Mouse (Mus musculus) spleen, postnatal 4 days (tissue): ENCODE data around the gene Pde2a.
A peak's percentile ranks its signal among the peaks of the same experiment; 100 is the strongest.

Experiments used
- DNase-seq, 2 experiments: peaks; one replicate each; pipeline ENCODE4 v3.0.0; 2022; ENCODE audit warnings: low spot score in 2 of 2

Pde2a gene

DNA sequence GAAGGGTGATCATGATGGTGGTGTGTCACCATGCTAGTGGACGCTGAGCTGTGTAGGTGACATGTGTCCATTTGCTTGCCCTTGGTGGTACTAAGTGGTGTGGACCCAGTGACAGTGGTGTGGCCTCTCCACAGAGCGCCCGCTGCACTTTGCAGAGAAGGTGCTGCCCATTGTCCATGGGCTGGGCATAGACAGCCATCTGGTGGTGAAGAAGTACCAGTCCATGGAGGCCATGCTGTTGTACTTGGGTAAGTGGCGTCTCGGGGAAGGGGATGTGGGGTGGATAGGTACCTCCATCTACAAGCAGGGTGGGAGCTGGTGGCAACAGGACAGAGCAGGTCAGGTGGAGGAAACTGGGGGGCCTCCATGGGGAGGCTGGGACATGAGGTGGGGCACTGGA is 17.7 kb upstream of the Pde2a start:
- no peak for DNase-seq

DNA sequence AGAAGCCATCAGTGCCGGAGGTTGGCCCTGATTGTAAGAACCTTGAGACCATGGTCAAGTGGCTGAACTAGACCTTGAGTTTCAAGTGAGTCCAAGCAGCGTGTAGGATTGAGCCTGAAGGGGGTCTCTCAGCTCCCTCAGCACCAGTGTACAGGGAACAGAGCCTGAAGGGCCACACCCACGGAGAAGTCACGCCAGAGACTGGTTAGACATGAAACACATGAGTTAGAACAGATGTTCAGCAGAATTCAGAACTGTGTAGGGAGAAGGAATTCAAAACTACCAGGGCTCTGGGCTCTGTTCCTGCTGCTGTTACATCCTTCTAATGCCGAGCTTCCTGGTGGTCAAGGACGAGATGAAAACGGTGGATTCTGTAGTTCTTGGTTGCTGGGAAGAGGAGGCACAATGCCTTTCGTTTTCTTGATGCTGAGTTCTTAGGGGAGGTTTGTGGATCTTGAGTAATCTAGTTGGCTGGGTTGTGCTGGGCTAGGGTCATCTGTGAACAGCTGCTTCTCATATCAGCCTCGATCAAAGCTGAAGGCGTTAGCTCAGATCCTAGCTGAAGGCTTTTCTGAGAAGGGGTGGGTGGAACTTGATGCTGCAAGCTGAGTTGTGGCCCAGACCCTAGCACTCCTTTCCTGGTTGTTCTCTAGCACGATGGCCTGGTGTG is 11.1 kb upstream of the Pde2a start, which contains the start of gene Gm45837:
TSS of gene Gm45837 (plus strand) at position 620 of the 670 bp plus-strand sequence.
- DNase-seq = no peak

DNA sequence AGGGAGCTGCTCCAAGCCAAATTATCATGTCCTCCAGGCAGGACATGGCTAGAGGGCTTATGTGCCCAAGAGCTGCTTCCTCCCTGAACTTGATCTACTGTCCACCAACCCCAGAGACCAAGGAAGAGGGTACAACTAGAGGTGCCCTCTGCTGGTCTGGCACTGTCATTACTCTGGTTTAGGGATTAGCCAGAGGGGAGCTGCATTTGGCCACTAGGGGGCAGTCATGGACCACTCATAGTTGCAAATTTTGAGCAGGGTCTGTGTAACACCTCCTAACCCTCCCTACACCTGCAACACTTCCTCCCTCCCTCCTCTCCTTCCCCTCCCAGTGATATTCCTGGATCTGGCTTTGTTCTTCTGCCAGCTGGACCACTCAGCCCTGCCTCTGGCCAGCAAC is 8.7 kb upstream of the Pde2a start:
- DNase-seq = peak; percentile 82 to 95

DNA sequence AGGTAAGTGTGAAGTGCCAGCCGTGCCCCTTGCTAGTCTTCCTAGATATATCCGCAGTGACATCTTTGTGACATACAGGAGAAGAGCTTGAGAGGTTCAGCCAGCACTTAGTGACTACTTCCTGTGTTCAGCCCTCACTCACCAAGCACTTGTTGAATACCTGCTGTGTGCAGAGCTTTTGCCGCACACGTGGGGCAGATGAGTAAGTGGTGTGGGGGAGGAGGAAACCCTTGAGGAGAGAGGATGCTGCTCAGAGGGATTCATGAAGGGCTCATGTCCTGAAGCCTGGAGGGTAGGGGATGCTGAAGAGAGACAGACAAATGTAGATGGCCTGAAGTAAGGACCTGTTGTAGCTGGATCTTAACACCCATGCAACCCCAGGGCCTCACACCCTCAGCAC is 7.3 kb upstream of the Pde2a start:
- DNase-seq = no peak

DNA sequence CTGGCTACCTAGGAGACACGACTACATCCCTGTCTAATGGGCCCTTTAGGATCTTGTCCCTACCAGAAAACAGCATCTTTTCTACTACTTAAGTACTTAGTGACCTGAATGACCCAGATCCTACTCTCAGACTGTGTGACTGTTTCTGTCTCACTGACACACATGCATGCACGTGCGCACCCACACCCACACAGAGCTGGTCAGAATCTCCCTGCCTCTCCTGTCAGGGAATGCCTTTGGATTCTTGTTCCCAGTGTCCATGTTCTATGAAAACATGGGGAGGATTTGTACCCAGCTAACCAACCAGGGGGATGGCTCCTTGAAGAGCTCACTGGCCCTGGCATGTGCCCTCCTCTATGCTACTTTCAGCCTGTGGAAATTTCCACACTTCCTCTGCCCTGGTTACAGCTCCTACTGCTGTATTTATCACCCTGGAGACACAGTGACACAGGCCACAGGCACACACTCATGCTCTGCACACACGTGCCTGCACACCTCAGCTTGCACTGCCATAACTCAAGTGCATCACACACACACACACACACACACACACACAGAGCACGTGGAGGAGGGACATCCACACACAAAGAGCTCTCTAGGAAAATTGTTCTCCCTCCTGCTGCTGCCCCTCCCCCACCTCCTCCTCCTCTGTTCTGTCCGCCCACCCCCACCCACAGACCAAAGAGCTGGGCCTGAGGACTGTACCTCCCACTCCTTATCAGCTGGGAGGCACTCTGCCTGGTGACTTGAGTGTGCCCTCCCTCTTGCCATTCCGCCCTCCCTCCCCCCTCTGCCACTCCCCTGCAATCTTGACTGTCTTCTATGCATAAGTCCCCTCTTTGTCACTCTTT is 6.6 kb upstream of the Pde2a start:
- DNase-seq = no peak

DNA sequence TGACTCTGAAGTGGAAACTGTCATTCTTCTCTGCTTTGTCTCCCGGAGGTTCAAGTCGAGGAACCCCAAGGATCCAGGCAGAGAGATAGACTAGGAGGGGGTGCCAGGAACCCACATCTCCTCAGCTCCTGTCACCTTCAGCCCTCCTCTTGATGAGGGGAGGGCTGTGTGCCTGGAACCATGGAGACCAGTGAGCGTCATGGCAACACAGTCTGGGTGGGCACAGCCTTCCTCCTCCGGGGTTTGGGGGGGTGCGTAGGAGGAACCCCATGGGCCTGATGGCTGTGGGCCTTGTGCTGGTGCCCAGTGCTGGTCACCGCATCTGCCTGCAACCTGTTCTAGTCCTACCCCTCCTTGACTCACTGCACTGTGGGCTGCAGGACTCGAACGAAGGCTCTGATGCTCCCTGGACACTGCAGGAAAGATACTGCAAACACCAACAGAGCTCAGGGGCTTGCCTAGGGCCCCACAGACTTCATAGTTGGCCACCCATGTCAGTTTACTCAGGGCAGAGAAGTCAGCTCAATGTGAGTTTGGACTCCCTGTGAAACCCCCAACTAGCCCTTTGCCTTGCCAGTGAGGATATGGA is 5.9 kb upstream of the Pde2a start:
- no peak for DNase-seq

DNA sequence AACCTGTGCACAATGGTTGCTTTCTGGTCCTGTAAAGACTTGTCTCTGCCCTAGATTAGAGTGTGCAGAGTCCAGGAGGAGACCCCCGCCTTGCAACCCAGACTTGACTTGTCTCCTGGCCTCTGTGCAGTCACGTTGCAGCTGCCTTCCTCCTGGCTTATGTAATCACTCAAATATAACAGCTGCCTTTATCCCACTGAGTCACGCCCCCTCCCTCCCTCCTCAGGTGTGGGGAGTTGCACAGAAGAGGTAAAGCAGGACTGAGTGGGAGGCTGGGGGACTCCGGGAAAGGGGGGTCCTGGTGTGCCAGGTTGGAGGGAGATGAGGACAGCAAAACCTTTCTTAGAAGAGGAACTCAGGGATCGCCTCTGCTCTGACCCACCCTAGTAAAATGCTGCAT is 5.1 kb upstream of the Pde2a start:
- DNase-seq = no peak

DNA sequence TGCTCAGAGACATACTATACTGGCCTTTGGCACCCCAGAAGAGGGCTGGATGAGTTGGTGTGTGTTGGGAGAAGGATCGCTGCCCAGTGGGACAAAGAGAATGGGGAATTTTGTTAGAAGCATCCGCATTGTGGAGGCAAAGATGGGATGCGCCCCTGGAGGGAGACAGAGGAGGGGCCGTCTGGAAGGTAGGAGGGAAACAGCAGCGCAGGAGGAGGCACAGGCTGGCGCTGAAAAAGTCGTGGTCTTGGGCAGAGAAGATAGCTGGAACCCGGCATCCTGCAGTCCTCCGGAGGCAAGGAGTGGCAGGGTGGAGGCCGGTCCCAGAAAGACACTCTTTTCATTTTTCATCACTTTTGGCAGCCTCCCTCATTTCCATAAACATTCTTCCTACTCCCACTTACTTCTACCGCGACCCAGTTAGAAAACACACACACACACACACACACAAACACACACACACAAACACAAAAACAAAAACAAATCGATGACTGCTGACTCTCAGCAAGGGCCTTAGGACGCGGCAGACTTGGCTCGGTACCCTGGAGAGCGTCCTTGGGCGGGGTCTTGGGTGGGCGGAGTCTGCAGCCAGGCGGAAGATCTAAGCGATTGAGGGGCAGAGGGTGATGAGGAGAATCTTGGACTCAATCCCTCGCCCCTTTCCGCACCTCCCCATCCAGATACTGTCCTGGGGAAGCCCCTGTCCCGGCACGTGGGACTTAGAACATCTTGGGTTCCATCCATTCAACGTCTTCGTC is 2.3 kb upstream of the Pde2a start:
- DNase-seq = no peak

DNA sequence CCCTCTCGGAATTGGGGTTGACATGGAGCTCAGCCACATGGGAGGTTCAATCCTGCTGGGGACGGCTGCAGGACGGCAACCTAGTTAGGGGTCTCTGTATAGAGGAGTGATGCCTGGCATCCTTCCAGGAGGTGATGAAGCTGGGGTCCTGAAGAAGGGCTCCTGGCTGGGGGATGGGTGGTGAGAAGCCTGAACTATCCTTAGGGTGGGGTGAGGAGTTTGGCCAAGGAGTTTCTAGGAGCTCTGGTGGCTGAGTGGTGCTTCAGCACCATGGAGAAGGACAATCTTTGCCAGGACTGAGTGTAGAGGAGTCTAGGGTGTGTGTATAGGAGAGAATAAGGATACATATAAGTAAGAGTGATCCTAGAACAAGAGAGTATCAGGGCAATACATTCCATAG is 578 bp downstream of the Pde2a start:
- no peak for DNase-seq

DNA sequence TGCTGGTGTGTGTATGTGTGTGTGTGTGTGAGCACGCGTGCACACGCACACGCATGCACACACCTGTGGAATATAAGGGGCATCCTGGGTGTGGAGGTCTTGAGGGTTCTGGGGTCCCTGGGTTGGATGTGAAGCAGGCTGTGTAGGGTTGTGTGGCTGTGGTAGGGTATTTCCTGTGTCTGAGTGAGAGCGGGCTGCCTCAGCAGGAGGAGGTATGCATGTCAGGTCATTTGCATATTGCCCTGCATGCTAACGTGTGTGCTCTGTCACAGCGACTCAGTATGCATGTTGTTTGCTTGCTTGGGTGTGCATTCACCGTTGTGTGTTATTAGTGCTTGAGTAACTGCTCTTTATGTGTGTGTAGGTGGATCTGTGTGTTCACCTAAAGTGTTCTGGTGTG is 1.2 kb downstream of the Pde2a start:
- no peak for DNase-seq

DNA sequence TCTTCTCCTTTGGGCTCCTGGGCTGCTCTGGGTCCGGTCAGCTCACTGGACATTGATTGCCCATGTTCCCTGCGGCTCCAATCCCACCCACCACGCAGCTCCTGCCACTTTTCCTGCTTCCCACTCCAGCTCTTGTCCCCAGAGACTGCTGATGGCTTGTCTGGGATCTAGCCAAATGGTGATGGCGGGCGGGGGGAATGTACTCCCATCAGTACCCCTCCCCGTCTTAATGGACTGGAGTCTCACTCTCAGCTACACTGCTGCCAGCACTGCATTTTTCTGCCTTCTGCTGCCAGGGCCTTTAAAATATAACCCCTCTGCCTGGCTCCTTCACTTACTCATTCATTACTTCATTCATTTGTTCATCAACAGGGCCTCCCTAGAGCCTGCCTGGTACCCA is 2.5 kb downstream of the Pde2a start:
- DNase-seq = no peak

DNA sequence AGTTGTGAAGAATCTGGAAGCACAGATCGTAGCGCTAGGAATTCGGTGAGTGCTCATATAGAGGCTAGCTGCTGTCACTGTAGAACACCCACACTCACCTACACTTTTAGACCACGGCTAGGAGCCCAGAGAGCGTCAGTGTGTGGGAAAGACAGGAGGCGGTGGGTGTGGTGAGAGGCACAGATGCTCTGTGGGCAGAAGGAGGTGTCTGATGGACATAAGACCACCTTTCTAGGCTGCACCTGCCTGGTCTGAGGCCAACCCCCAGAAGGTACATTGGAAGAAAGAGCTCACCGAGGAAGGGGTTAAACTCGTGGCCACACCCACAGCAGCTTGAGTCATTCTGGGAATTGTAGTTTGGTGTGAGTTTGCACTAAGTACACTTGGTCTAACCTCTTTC is 5.2 kb downstream of the Pde2a start:
- DNase-seq = no peak

DNA sequence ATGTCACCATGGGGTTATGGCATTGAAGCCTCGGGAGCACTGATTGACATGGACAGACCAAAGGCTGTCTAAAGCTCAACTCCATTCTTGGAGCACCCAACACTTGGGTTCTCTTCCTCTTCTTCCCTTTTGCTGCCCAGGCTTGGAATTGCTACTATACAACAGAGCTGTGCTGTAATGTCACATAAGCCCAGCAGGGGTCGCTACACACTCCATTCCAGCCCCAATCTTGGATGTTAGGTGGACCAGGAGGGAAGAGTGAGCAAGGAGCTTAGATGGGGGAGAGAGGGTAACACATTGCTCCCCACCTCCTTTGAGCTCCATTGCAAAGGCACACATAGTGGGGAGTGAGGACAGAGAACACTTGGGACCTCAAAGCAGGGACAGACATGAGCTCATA is 6.2 kb downstream of the Pde2a start:
- no peak for DNase-seq

DNA sequence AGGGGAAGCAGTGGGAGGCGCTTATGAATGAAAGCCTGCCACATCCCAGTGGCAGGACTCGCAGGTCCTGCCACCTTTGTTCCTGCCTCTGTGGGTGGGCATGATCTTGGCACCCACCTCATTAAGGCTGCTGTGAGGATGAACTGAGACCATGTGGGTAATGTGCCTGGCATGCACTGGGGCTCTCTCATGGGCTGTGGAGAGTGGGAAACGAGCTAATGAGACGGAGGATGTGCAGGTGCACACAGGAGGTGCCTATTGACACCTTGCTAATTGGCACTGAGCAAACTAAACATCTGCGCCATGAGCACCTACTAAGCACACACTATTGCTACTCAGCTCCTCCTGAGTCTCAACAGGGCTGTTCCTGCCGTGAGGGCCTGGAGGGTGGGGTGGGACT is 13.5 kb downstream of the Pde2a start:
- no peak for DNase-seq

DNA sequence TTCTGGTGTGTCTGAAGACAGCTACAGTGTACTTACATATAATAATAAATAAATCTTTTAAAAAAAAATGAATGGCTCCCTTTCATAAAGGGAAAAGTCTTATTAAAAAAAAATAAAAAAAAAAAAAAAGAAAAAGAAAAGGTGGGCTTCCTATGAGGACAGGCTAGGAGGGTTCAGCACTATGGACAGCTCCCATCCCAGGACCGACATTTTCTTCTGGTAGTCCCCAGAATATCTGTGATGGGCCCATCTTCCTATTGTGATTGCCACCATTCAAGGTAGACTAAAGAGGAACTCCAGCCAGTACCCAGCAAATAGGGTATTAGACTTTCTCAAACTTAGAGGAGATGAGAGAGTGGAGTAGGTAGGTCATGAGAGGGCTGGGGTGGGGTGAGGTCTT is 16.4 kb downstream of the Pde2a start:
- no peak for DNase-seq

DNA sequence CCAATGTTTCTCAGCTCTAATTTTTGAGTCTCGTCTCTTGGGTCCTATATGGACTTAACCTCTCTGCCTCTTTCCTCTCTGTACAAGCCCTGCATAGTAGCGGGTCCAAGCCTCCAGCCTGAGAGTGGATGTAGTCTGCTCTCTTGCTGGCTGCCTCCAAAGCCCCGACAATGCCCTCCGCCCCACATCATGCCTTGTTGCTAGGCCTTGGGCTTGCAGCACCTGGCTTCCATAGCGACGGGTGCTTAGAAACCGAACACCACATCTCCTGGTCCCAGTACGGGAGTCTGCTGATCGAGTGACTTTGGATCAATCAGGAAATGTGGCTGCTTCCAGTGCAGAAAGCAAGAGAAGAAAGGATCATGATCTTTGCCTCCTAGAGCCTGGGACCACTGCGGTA is 21.6 kb downstream of the Pde2a start:
- no peak for DNase-seq

DNA sequence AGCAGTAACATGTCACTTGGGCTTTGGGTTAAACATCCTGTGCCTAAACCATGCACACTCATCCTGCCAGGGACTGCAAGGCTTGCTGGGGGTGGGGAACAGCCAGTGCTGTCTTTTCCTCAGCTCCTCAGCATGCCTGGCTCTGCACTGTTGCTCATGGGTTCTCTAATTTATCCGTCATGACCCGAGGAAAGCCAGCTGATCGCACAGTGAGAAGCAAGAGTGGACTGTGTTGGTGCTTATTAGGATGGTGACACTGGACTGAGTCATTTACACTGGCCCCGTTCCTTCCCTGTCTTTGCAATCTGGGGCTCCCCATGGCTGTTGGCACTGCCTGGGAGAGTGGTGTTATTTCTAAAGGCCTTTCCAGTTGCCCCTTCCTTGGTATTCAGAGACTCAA is 22.7 kb downstream of the Pde2a start:
- DNase-seq = no peak

DNA sequence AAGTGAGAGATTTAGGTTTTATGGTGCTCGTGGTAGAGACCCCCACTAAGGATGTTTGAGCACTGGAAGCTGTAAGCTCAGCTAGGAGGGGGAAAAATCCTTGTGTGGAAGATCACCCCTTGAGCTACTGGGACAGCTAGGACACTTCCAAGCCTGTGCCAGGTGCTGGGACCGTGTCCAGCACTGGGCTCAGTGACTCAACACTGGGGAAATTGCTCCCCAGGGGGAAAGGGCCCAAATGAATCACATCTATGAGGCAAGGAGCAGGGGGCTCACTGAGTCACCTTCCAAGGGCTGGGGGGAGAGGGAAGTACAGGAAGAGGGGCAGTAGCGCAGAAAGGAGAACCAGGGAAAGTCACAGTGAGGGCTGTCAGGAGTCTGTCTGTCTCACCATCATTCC is 28.4 kb downstream of the Pde2a start:
- DNase-seq = no peak

DNA sequence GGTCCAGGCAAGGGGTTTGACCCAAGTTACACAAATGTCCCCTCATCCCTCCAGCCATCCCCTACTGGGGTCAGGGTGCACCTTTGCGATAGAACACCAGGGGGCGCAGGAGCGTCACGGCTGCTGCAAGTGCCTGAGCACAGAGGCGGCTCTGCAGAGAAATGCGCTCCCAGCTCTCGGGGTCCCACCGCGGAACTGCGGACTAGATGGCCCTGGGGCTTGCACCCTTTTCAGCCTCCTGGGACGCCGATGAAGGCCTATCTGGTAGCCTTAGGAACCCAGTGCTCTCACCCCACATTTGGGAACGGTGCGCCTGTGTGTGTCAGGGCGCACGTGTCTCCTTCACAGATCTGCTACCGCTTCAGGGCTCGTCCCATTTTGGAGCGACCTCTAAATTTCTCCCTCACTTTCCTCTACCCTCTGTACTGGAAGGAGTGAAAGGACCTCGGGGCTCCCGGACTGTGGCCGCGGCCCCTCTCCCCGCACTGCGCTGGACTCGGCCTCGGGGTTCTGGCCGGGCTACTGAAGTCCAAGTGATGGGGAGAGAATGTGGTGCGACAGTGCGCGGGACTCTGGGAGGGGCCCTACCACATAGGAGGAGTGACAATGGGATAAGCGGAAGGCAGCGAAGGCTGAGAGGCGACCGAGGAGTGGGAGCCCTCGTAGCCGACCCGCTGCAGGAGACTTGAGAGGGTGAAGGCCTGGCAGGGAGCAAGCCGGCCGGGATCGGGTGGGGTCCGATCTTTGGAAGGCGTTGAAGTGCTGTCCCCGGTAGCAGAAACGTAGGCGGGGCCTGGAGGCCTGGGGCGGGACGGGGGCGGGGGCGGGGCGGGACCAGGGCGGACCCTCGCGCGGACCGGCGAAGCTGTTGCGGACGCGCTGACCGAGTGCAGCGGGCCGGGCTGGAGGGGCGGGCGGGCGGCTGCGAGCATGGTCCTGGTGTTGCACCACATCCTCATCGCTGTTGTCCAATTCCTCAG is 29.2 kb downstream of the Pde2a start:
- DNase-seq = peak; percentile 84 to 96

DNA sequence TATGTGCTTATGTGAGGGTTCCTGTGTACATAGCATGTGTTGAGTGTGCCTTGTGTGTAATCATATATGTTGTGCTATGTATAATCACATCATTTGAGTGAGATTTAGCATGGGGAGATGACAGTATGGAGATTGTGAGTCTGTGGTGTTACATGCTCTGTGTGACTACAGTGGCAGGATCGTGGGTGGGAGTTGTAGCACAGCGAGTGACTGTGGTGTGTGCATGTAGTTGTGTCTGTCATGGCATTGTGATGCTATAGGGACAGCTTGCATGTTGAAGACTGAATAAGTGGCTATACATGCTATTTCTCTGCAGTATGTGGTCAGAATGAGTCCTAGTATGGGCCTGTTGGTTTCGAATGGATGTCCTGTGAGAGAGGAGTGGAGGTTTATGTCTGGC is 31.2 kb downstream of the Pde2a start:
- no peak for DNase-seq

DNA sequence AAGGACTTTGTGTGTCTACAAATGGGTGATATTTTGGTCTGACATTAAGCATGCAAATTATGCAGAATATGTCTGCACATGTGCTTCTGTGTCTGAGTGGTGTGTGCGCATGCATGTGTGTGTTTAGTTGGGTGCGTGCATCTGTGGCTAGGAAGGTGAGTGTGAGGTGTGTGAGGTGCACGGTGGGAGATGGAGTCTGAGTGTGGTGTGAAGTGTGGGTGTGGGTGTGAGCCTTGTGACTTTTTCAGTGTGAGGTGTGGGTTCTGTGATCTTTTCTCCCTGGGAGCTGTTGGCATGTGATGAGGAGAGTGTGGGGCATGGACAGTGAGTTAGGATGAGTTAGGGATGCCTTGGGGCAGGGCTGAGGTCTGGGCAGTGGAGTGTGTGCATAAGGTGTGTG is 31.8 kb downstream of the Pde2a start:
- DNase-seq = no peak
